Mouse (Mus musculus) brain, adult 2 months (tissue): ENCODE results near the gene Cd84.

Experiments
- DNase-seq: peaks from one replicate; pipeline ENCODE4 v3.0.0; 2011; ENCODE audit warnings: low read depth, low spot score

The Cd84 gene

DNA sequence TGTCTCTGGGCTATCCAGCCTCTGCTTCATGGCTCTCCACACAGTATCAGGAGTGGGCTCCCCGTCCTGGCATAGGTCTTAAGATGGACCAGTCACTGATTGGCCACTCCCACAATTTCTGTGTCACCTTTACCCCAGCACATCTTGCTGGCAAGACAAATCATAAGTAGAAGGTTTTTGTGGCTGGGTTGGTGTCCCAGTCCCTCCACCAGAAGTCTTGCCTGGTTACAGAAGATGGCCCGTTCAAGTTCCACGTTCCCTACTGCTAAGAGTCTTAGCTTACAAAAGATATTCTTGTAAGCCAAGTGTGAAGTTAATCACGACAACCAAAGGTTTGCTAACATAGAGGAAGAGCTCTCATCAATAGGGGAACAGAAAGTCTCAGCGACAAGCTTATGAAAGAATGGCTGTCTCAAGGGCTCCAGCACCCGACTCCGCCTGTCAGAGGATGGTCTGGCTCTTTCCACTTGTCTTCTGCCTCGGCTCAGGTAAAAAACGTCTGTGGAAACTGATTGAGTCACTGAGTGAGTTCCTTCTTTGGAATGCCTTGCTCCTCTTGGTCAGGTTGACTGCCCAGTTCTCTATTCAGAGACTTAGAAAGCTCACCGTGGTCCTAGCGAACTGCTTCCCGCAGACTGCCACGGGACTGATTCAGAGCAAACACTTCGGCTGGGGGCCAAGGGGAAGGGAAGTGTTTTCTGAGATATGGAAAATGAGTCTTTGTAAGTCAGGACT lies 78.0 kb downstream of the Cd84 start, which contains the start of gene Slamf6:
Gene Slamf6 (plus strand): TSS at position 211 of the 735 bp plus-strand sequence.
- no peak for DNase-seq

DNA sequence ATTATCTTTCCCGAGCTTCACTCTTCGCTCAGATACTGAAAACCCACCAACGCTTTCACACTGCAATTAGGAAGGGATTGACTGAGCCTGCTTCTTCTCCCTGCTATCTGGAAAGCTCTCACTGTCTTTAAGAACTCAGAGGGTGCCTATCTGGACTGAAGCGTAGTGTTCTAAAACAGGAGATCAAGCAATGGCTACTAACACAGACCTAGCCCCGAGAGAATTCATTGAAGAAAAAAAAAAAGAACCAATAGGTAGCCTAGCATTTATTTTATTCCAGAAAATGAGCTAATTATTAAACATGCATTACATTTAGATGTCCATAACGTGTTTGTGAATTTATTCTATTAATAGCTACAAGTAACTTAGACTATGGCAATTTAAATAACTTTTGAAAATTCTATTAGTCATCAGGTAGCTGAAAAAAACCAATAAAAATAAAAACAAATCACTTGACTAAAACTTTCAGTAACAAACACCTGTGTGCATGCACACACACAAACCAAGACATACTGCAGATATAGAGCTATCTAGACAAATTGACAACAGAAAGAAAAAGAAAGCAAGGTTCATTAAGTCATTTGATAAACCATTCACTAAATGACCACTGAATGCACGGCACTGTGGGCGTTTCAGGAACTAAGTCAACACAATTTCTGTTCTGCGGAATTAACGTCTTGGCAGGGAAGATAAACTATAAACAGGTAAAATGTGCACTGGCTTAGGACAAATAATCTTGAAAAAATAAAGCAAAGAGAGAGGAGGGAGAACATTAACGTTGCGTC lies 78.8 kb downstream of the Cd84 start:
- DNase-seq, result no peak

DNA sequence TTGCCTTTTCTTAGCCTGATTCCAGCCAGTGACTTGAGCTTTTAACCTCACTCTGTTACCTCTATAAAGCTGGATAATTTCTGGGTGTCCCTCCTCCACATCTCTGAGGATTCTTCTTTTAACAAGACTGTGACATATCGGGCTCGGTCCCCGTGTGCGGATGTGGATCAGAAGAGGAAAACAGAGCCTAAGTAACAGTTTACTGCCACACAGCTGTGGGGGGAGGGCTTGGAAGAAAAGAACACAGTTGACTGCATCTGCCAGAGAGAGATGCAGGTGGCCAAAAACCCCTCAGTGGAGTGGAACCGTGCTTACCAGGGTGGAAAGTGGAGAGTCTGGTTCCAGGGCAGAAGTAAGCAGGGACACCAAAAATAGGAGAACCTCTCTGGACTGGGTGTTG lies 79.7 kb downstream of the Cd84 start:
- no peak for DNase-seq

DNA sequence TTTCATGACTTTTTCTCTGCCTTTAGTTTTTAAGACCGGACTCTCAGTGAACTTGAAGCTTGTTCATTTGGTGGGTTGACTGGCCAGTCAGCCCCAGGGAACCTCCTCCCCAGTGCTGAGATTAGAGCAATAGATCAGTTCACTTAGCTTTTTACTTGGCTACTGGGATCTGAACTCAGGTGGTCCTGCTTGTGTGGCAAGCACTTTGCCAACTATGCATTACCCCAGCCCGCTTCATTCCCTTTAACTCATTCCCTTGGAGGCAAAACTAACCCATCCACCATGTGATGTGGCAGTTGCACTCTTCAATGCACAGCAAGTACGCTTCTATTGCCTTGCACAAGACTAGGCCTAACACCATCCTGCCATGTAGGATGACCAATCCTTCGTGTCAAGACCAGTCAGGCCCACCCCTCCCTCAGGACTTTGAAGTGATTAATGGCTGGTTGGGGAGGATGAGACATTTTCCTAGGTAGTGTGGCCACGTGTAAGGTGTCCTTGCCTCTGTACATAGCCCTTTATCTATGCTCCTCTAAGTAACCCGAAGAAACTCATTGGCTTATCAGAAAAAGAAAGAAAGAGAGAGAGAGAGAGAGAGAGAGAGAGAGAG lies 80.5 kb downstream of the Cd84 start:
- DNase-seq, result no peak

DNA sequence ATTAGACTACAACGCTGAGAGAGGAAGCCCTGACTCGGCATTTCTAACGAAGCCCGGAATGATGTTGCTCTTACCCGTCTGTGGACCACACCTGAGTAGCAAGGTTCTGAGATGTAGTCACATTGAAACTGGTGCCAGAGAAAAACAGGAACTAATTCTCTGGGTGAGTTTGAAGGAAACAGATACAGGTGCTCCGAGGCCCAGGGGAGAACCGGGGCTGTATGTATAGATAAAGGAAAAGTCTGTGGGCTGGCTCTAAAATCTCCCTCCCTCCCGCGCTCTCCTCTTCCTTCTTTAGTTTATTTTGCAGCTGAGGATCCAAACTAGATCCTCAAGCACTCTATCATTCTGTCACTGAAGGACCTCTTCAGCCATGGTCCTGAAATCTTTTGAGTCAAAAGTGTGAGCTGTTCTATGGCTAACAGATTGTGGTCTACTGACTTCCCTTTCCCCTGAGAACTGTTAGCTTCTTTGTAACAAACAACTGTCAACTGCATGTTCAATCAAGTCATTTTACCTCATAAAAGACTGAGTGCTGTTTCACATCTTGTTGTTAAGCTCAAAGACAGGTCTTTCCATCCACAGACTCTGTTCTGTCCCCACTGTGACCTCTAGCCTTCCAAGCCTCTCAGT lies 81.6 kb downstream of the Cd84 start:
- DNase-seq, result no peak

DNA sequence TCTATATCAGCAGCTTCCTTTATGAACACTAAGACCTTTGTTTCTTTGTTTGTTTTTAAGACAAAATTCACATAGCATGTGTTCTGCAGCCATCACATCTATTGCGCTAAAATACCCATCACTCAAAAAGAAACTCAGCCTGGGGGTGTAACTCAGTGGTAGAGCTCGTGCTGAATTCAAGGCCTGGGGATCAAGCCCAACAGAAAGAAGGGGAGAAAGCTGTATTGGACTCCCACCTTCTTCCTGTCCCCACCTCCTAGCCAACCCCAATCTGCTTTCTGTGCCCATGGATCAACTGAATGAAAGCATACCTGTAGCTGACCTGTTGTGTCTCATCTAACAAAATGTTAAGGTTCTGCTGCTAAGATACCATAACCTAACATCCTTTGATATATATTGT lies 82.1 kb downstream of the Cd84 start:
- DNase-seq, result no peak

DNA sequence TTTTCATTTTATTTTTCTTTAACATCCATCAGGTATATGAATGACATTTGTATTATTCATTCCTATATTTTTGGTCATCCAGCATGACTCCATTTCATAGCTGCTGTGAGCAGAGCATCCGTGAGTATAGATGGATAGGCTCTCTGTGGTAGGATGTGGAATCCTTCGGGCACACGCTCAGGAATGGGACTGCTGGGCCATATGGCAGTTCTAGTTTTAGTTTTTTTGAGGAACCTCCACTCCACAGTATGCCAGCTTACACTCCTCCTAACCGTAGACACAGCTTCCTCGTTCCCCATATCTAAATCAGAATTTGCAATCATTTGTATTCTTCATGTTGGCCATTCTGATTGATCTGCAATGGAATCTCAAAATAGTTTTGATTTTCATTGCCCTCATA lies 83.3 kb downstream of the Cd84 start:
- DNase-seq, result peak; percentile 30

DNA sequence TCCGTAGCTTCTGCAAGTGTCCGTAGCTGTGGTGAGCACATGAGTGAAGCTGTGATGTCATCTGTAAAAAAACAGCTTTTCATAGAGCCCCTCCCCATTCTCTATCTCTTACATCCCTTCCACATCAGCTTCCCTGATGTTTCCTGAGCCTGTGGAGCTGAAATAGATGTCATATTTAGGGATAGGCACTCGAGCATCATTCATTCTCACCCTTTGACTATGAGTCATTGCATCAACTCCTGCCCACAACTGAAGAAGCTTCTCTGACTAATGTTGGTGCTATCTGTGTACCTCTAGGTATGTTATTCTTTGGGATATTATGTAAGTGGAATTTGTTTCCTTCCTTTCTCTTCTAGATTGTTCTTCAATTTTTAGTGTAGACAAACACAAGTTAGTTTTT lies 85.4 kb downstream of the Cd84 start:
- peak; percentile 59 for DNase-seq

DNA sequence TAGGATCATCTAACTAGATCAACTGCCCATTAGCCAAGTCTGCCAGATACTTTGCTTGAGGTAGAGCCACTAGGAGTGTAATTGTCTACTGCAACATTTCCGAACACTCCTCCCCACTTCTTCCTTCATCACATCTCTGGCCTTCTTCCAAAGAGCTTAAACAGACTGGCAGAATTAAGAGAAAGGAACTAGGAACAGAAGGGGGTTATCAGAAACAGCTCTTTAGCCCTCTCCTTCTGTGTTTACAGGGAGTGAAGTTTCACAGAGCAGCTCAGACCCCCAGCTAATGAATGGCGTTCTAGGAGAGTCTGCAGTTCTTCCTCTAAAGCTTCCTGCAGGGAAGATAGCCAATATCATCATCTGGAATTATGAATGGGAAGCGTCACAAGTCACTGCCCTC lies 94.4 kb downstream of the Cd84 start:
- DNase-seq, result peak; percentile 8

DNA sequence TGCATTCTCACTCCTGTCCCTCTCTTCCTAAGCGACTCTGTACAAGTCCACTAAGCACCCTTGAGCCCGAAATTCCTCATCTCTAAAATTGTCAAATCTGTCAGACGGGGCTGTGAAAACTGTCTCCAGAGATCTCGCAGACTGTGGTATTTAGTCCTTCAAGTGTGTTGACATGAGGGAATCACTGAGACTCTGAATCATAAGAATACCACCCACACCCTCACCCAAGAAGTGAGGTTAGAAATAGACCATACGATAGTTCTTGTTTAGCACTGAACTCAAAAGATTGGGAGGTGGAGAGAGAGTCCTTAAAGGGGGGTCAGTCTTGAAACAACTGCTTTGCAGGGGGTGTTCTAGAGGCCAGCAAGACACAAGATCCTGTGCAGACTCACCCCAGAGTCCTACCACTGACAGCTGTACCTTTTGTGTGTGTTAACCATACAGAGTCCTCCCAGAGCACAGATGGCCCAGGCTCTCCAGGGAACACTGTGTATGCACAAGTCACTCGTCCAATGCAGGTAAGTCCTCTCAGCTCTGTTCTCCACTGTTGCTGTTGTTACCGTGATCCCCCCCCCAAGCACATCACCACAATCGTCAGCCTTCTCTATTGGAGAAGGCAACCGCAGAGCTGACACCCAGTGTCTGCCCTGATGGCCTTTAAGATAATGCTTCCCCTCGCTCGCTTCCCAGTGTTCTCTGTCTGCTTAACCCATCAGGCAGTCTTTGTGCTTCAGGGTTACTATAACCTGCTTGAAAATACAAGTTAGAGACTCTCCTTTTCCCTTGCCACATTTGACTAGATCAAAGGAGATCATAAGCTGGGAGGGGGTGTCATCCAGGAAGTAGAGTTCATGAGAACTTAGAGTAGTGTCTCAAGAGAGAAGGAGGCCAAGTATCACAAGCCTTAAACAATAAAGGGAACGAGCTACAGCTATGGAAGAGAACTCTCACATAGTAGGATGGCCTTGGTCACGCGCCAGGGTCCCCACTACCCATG lies 99.8 kb downstream of the Cd84 start:
- DNase-seq, result peak; percentile 44
